Mouse (Mus musculus) gastrocnemius, postnatal 10 days (tissue): Measurements from ENCODE around the gene Acsm1. TPM values are rescaled to one million over a fixed set of nuclear protein-coding genes. Genes with fewer than 3 reads are reported as not detected.

Source experiments
- DNase-seq: peaks from one replicate; pipeline ENCODE4 v3.0.0; 2021; ENCODE audit warnings: mixed read lengths
- total RNA-seq, 2 experiments: library from RNA; stranded (reverse); gene quantifications; 2 replicates each; pipeline ENCODE4 v1.2.3; 2021

Acsm1 gene
- total RNA-seq, 2 experiments from 2014 or later: not detected

GRCm38 (mm10) chr7:119670925-119671324 lies 64.1 kb downstream of the Acsm1 start:
- DNase-seq: no peak

- DNase-seq: peak; percentile 12
Measured at GRCm38 (mm10) chr7:119673465-119673864, 66.6 kb downstream of the Acsm1 start.

GRCm38 (mm10) chr7:119680107-119680506 lies 73.3 kb downstream of the Acsm1 start:
- no peak for DNase-seq

- DNase-seq: no peak
Measured at GRCm38 (mm10) chr7:119682699-119683098, 75.9 kb downstream of the Acsm1 start.

GRCm38 (mm10) chr7:119689726-119690125 lies 82.9 kb downstream of the Acsm1 start, which contains the start of gene Acsm4:
Gene Acsm4, plus strand, starts transcription at chr7:119690026.
- DNase-seq: no peak

GRCm38 (mm10) chr7:119692302-119692701 lies 85.5 kb downstream of the Acsm1 start:
- no peak for DNase-seq

- no peak for DNase-seq
Measured at GRCm38 (mm10) chr7:119694926-119695325, 88.1 kb downstream of the Acsm1 start.

Other genes starting within 250 kb of the Acsm1 start
- gene Gp2, start 147.7 kb upstream of the Acsm1 start, total RNA-seq: not detected
- not detected for gene Umod, start 127.7 kb upstream of the Acsm1 start, total RNA-seq
- gene Acsm5, start 87.6 kb upstream of the Acsm1 start, total RNA-seq: under 1 TPM in 1 of 2 experiments, not detected in 1; 0.16 TPM
- gene Pdilt, start 83.5 kb upstream of the Acsm1 start, total RNA-seq: not detected
- not detected for gene Acsm2, start 52.7 kb upstream of the Acsm1 start, total RNA-seq
- gene Acsm4, start 83.0 kb downstream of the Acsm1 start, total RNA-seq: not detected
- gene Thumpd1, start 113.8 kb downstream of the Acsm1 start, total RNA-seq: 10 to 100 TPM; 18.0 to 18.3 TPM
- under 1 TPM in 1 of 2 experiments, not detected in 1; 0.14 TPM for gene Acsm3, start 153.9 kb downstream of the Acsm1 start, total RNA-seq
- 1 to 10 TPM; 1.9 to 2.9 TPM for gene Rexo5, start 187.0 kb downstream of the Acsm1 start, total RNA-seq
- gene Eri2, start 187.0 kb downstream of the Acsm1 start, total RNA-seq: 1 to 10 TPM; 3.1 to 3.2 TPM